ENCODE assay signal across 15 mouse cellular contexts in genomic region chr2:44131271-44131670, GRCm38 (mm10).
DNase-seq lines count a peak whose midpoint lies in the region.
"Had no signal": no experiment of that assay in that cellular context is flagged by ENCODE, and none has a peak within 500 bp of the region (broad histone marks: within the 10 kb centered on the region; RNA-seq: fewer than 3 reads in every experiment).

No protein-coding gene starts in this region.

- intact Hi-C loops in left cerebral cortex, postnatal 4 days (cut with DNase I), result no loop called here
- intact Hi-C loops in left cerebral cortex, postnatal 36 days (cut with DNase I), result no loop called here

- DNase-seq in left cerebral cortex, adult 11 months (ENCODE audit: low spot score), result peak; percentile 36
- DNase-seq in left cerebral cortex, postnatal 4 days, result no peak
- DNase-seq in frontal cortex, postnatal 36 days (ENCODE audit: low spot score in 2 of 2), result peak; percentile 48 to 79
- peak; percentile 47 to 49 for DNase-seq in left cerebral cortex, postnatal 36 days (ENCODE audit: low spot score in 2 of 2)
- DNase-seq in telencephalon, adult 2 months (ENCODE audit: low read depth, low spot score), result peak; percentile 89
- DNase-seq in spleen, postnatal 14 days (ENCODE audit: low spot score in 2 of 2), result no peak
- DNase-seq in heart, adult 18-20 months, result no peak
- DNase-seq: adrenal gland, adult 2 months; B cell, adult 2 months; cerebellum, adult 11-12 months; cerebellum, postnatal 10 days; gastrocnemius, postnatal 36 days; kidney, postnatal 36 days; lung, embryonic 14.5 days; thymus, postnatal 25 days had no signal

Comparison
In these comparisons a context has a peak if more than half of its experiments do, and no peak if none do; other contexts are left out.
1. DNase-seq: peak in left cerebral cortex, adult 11 months (single experiment), frontal cortex, postnatal 36 days (2 of 2), left cerebral cortex, postnatal 36 days (2 of 2) and telencephalon, adult 2 months (single experiment); none in left cerebral cortex, postnatal 4 days (single experiment), spleen, postnatal 14 days (0 of 2) and heart, adult 18-20 months (0 of 2).